ENCODE assay signal across 10 mouse cellular contexts in the genomic region with DNA sequence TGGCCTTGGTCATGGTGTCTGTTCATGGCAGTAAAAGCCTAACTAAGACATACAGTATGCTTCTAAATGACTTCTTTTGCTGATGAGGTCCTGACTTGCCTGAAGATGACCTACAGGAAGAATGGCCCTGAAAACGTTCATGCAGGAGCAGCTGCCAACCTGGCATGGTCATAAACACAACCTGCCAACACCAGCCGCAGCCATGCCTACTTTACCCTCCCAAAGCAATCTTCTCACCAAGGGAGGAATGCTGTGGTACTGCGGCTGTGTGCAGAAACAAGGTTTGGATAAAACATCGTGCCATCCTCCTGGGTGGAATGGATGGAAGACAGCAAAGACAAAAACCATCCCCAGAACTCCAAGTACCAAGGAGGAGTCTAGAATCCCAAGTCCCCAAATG. TPM values are rescaled to one million over a fixed set of nuclear protein-coding genes. Genes with fewer than 3 reads are reported as not detected.
DNase-seq lines count a peak whose midpoint lies in the region; ATAC-seq and TF ChIP-seq lines count a peak whose summit lies in the region.
"Had no signal": no experiment of that assay in that cellular context is flagged by ENCODE, and none has a peak within 500 bp of the region (broad histone marks: within the 10 kb centered on the region; RNA-seq: fewer than 3 reads in every experiment).

No protein-coding gene starts in this region.

- DNase-seq in adrenal gland, postnatal 10 days, result peak; percentile 25
- no peak for DNase-seq in adrenal gland, adult 18-20 months (ENCODE audit: low spot score in 2 of 2)
- DNase-seq in lung, embryonic 14.5 days, result no peak
- DNase-seq in lung, postnatal 10 days, result no peak
- no peak for DNase-seq in embryo, embryonic 11 days
- DNase-seq: kidney, adult 2 months had no signal

- TF ChIP-seq CTCF in lung, embryonic 14.5 days (IDR thresholded peaks at IDR 0.05; ENCODE audit: low read depth), result no peak

- no peaks in the 10 kb centered on the region for H3K9me3 ChIP-seq in lung, embryonic 14.5 days (ENCODE audit: low read depth, low read length)
- no peaks in the 10 kb centered on the region for H3K9me3 ChIP-seq in forebrain, embryonic 16.5 days (ENCODE audit: control insufficient read depth, low read length)
- no peaks in the 10 kb centered on the region for H3K9me3 ChIP-seq in limb, embryonic 15.5 days

- H3K27ac ChIP-seq in lung, embryonic 14.5 days (ENCODE audit: low read depth), result peak overlapping the region; percentile 79
- peak overlapping the region; percentile 38; the same call in 1 of the 2 replicates for H3K27ac ChIP-seq in forebrain, embryonic 16.5 days (ENCODE audit: low read length)
- peak overlapping the region; percentile 72 for H3K27ac ChIP-seq in limb, embryonic 15.5 days
- H3K27ac ChIP-seq: liver, embryonic 14.5 days had no signal

- no peak overlapping the region for H3K4me3 ChIP-seq in lung, embryonic 14.5 days (ENCODE audit: low read depth, low read length)
- no peak overlapping the region for H3K4me3 ChIP-seq in forebrain, embryonic 16.5 days (replicated peaks; ENCODE audit: low read length)
- H3K4me3 ChIP-seq in limb, embryonic 15.5 days, result no peak overlapping the region

- H3K4me1 ChIP-seq in lung, embryonic 14.5 days (ENCODE audit: insufficient read depth), result peaks cover 5% of the 10 kb centered on the region; the same call in 1 of the 2 replicates
- peaks cover 11% of the 10 kb centered on the region for H3K4me1 ChIP-seq in forebrain, embryonic 16.5 days (replicated peaks; ENCODE audit: control insufficient read depth, insufficient read depth, low read length)
- peaks cover 10% of the 10 kb centered on the region for H3K4me1 ChIP-seq in limb, embryonic 15.5 days

- ATAC-seq in lung, embryonic 14.5 days (ENCODE audit: insufficient read depth), result no peak
- ATAC-seq in forebrain, embryonic 16.5 days, result no peak
- no peak for ATAC-seq in limb, embryonic 15.5 days (ENCODE audit: insufficient number of reproducible peaks, low FRiP score, low TSS enrichment, low read depth)
- no peak for ATAC-seq in erythroblast, adult 5-6 weeks (replicated peaks; ENCODE audit: low FRiP score, poor library complexity, severe bottlenecking)

- H3K9ac ChIP-seq in lung, embryonic 14.5 days, result no peak overlapping the region
- H3K9ac ChIP-seq in forebrain, embryonic 16.5 days (replicated peaks; ENCODE audit: low read depth, low read length), result no peak overlapping the region
- no peak overlapping the region for H3K9ac ChIP-seq in limb, embryonic 15.5 days
- H3K9ac ChIP-seq: liver, embryonic 14.5 days had no signal

- H3K4me2 ChIP-seq in lung, embryonic 14.5 days, result no peak overlapping the region
- H3K4me2 ChIP-seq in forebrain, embryonic 16.5 days (ENCODE audit: low read length), result no peak overlapping the region
- H3K4me2 ChIP-seq in limb, embryonic 15.5 days, result no peak overlapping the region

- WGBS in lung, embryonic 14.5 days, result 59% methylated on average over 4 of the region's 4 CpGs
- 50% methylated on average over 4 of the region's 4 CpGs for WGBS in forebrain, embryonic 16.5 days
- WGBS in limb, embryonic 15.5 days, result 66% methylated on average over 4 of the region's 4 CpGs

- H3K27me3 ChIP-seq in lung, embryonic 14.5 days (ENCODE audit: insufficient read depth, low read length), result no peaks in the 10 kb centered on the region
- no peaks in the 10 kb centered on the region for H3K27me3 ChIP-seq in forebrain, embryonic 16.5 days (replicated peaks; ENCODE audit: control insufficient read depth, insufficient read depth, low read length)
- no peaks in the 10 kb centered on the region for H3K27me3 ChIP-seq in limb, embryonic 15.5 days

- peaks cover 37% of the 10 kb centered on the region for H3K36me3 ChIP-seq in lung, embryonic 14.5 days (ENCODE audit: insufficient read depth)
- H3K36me3 ChIP-seq in forebrain, embryonic 16.5 days (ENCODE audit: control insufficient read depth, insufficient read depth), result peaks cover 2% of the 10 kb centered on the region; the same call in 1 of the 2 replicates
- H3K36me3 ChIP-seq in limb, embryonic 15.5 days, result peaks cover 34% of the 10 kb centered on the region

RNA-seq across cellular contexts. Expression of gene Dcaf5, which starts 57.0 kb away (rescaled TPM):
- total RNA-seq in adrenal gland, postnatal 10 days (2021), result 10 to 100 TPM; 30.9 to 35.0 TPM
- total RNA-seq in adrenal gland, adult 18-20 months (2021), result 10 to 100 TPM; 30.6 to 33.7 TPM
- polyA plus RNA-seq in lung, embryonic 14.5 days (2014; fragmentation: Nextera tagmentation; extraction: Ambion mirVana), result 9.9 and 10.7 TPM in 2 replicates
- 25.0 and 25.4 TPM in 2 replicates for polyA plus RNA-seq in forebrain, embryonic 16.5 days (2015; fragmentation: Nextera tagmentation; extraction: Ambion mirVana)
- 12.6 and 15.4 TPM in 2 replicates for polyA plus RNA-seq in limb, embryonic 15.5 days (2015; fragmentation: Nextera tagmentation; extraction: Ambion mirVana)
- total RNA-seq in erythroblast, adult 5-6 weeks (2015; ENCODE audit: low replicate concordance), result 0.19 and 1.9 TPM in 2 replicates
- 4.3 TPM in 2 replicates for total RNA-seq in erythroblast, adult 5-6 weeks (2017; ENCODE audit: low replicate concordance)

Comparison
In these comparisons a context has a peak if more than half of its experiments do, and no peak if none do; other contexts are left out.
1. RNA of gene Dcaf5, which starts 57.0 kb away (total RNA-seq): 30.9 to 35.0 TPM in adrenal gland, postnatal 10 days and 30.6 to 33.7 TPM in adrenal gland, adult 18-20 months; 0.19 to 4.3 TPM in erythroblast, adult 5-6 weeks; every median in the first group is over 4 times any median in the second.
2. Peak in every context shown above with its lines, with median percentiles within 50 percentile points of each other: H3K27ac ChIP-seq.